Mouse (Mus musculus) neural tube, embryonic 10.5 days (tissue): ENCODE data around the gene Slc4a5.

Source experiments
- DNase-seq: peaks from one replicate; pipeline ENCODE4 v3.0.0-alpha.2; 2017; ENCODE audit warnings: low spot score; ENCODE audit errors: extremely low spot score

Gene Slc4a5

DNA sequence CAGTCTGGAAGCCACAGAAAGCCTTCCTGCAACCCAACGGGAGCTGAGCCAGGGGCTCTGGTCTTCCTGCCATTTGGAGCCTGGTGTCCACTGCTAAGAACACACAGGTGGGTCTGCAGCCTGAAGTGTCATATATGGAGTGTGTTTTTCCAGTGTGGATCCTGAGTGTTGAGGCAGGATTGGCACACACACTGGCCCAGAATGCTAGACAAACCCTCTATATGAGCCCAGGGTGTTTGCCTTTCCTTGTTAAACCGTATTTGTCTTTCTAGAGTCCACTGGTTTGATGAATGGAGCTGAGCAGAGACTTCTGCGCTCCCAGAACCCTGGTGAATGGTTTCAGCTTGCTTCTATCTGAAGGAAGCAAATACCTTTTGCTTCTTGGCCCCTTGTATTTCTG lies at the start of gene Slc4a5:
Slc4a5 (plus strand) TSS at position 15 of the 400 bp plus-strand sequence.
- DNase-seq: no peak

DNA sequence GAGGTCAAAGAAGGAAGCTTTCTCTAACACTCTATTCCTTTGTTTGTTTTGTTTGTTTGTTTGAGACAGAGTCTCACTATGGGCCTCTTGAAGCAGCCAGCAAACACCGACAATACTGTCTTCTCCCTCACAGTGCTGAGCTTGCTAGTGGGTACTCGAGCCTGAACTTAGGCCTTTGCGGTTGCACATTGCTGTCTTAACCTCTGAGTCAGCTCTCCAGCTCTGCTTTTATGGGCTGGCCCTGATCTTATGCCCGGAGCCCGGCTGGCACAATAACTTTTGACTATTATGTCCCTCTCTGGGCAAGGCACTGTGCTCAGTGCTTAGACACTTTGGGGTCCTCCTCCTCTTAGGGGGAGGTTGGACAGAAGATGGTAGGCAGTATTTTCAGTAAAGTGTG lies 49.8 kb upstream of the Slc4a5 start:
- no peak for DNase-seq

DNA sequence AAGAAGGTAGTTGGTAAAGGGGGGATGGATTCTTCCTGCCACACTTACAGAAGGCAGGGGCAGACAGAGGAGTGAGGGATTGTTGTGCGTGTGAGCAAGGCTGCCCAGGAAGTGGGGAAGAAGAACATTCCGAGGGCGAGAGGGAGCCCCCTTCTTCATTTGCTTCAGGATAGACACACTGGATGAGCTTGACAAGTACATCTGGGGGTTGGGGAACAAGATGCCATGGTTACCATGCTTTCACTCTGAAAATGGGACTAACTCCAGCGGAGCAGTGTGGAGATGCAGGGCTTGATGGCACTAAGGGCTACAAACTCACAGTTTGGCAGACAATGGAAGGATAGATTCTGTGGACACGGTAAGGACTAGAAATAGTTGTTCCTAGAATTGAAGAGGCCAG lies 48.6 kb upstream of the Slc4a5 start:
- DNase-seq: no peak

DNA sequence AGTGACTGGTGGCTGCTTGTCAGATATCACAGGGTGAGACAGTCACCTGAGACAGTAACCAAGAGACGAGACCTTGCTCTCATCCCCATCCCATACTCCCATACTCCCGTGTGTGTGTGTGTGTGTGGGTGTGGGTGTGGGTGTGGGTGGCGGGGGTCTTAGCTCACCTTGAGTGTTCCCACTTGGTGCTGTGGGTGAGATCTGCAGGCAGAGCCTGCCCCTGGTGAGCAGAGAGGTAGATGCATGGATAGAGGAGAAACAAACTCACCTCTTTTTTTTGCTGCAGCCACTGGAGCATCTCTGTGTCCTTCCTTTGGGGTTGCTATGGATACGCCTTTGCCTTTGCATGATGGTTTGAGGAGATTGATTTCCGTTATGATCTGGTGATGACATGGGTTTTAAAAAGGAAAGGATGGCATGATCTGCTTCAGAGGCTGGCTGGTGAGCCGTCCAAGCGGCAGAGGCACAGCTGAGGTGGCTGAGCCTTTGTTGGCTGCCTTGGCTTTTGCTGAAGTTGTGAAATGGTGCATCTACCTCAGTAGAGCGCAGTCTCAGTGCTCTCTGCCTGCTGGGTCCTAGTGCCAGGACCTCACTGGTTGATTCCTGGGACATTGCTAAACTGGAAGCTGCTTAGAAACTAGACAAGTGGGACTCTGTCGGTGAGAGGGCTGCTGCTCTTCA lies 47.2 kb upstream of the Slc4a5 start:
- no peak for DNase-seq

DNA sequence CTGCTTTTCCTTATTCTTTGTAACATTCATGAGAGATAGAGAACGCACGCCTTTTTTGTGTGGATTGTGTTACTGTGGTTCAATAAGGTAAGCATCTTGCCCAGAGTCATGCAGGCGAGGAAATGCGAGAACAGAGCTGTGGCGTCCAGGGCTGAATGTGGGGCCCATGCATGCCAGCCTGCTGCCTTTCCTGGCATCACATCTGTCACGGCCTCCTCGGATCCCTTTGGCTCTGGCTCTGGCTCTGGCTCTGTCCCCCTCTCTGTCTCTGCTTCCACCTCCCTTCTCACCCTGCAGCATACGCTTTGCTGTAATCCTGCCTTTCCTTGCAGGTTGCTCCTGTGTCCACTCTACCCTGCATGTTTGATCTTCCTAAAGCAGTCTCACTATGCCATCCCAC lies 43.6 kb upstream of the Slc4a5 start:
- DNase-seq: no peak

DNA sequence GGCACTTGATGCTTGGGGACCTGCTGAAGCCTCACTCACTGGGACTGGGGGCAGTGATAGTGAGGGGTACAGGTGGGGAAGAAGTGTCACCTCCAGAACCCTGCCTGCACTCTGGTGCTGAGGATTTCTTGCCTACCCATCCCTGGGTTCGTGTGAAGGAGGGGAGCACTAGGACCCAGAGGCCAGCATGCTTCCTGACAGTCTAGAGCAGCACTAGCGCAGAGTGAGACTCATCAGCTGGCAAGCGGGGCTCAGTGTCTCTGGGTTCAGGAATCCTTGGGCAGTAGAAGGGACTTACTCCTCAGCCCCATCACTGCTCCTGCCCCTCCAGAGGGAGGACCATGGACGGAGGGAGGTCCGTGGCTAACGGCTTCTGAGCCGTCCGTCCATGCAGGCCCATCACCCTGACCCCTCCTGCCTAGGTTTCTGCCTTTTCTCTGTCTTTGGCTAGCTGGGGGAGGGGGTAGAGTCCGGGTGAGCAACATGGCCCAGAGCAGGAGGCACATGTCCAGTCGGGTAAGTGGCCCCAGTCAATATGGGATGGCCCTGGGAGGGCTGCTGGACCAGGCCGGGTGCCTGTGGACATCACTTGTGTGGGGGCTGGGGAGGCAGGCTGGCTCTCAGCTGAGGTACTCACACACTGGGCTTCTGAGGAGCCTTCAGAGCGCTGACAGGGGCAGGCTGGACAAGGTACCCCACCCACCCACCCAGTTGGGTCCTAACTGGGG lies 40.1 kb upstream of the Slc4a5 start:
- DNase-seq: peak; percentile 36

DNA sequence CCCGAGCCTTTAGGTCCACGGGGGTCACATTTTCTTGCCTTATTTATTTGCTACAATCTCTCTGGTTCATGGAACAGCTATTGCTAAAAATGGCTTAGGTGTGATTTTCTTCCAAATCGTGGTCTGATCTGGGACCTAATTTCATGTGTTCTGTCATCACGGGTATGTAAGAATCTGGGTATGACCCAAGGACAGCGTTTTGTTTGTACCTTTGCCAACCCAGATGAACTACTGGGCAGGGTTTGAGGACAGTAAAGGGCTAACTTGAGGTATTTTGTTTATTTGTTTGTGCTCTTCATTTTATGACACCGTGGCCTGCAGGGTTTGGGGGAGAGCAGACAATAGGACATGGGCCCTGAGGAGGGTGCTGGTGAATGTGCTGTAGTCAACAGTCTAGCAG lies 39.0 kb upstream of the Slc4a5 start:
- DNase-seq: no peak

DNA sequence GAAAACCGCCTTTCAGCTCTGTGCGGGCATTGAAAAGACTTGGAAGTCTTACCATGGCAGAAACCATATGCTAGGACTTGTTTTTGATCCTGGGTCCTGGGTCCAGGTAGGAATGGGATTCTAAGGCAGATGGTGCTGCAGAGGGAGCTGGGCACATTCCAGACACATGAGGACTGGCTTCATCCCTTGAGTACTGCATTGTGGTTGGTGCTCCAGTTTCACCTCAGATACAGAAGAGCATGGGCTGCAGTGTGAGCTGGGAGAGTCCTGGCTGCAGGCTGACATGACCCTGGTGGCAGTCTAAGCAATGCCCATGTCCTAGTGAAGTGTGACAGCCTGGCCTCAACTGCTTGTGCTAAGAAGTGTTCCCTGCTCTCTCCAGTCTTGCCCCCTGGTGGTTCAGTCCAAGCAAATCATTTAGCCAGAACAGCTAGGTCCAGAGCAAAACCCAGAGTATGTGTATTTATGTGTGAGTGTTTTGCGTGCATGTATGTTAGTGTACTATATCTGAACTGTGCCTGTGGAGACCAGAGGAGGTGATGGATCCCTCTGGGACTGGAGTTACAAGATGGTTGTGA lies 34.7 kb upstream of the Slc4a5 start:
- DNase-seq: no peak

DNA sequence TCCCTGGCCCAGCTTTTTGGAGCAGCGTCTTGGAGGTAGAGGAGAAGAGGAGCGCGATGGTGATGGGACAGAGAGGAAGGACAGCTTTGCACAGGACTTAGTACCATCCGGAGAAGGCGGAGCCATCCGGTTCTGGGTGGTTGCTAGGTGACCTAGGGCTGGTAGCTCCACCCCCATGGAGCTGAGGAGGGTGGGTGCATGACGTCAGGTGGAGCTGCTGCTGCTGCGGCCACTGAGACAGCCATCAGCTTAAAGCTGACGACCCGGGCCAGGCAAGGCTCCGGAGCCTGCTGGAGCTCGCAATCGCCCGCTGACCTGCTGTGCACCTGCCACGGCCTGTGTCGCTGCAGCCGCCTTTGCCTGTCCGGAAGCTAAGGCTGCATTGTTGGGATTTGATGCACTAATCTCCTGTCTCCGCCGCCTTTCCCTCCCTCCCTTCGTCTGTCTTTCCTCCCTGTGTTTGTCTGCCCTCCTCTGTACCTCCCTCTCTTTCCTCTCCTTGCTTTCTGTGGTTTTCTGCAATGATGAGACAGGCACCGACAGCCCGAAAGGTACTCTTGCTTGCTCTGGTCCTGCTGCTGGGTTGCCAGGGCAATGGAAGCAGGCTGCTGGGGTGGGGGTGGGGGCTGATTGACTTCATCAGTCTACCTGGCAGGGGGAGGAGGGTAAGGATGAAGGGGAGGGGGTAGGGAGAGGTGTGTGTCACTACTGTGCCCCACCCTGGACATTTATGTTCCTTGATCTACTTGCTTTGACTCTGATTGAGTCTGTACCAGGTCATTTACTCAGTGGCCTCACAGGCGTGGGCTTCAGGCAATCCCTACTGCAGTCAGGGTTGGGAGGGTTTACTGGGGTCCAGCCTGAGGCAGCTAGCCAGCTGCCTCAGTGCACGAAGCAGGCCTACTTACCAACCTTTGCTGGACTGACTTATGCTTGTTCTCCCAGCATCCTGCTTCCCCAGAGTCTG lies 33.5 kb upstream of the Slc4a5 start:
- peak; percentile 63 for DNase-seq

DNA sequence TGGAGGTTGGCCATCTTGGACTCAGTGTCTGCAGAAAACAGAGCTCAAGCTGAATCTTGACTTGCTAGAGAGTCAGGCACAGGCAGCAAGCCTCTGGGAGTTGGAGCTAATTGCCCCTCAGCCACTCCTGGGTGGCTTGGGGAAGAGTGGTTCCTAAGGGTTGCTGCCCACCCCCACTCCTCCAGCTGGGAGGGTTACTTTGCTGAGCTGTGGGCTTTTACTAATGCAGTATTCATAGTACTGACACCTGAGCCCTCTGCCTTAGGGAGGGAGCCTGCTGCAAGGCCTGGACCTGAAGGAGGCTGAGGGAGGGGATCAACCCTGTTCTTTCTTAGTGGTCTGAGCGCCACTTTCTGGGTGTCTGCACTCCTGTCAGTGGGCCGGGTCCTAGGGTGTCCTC lies 32.7 kb upstream of the Slc4a5 start:
- DNase-seq: no peak

DNA sequence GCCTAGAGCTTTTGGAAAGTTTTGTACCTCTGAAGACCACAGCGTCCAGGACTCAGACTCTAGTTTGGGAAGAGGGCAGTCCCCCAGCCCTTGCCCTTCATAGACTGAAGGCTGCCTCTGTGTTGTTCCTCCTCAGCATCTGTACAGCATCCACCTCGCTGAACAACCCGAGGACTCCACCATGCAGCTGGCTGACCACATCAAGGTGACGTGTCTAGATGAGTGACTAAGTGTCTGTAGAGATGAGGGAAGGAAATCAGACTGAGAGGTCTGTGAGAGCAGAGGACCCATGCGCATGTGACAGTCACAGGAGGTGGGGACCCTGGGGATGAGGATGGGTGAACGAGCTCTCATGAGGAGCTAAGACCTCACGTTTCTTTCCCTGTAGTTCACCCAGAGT lies 26.1 kb upstream of the Slc4a5 start:
- no peak for DNase-seq

DNA sequence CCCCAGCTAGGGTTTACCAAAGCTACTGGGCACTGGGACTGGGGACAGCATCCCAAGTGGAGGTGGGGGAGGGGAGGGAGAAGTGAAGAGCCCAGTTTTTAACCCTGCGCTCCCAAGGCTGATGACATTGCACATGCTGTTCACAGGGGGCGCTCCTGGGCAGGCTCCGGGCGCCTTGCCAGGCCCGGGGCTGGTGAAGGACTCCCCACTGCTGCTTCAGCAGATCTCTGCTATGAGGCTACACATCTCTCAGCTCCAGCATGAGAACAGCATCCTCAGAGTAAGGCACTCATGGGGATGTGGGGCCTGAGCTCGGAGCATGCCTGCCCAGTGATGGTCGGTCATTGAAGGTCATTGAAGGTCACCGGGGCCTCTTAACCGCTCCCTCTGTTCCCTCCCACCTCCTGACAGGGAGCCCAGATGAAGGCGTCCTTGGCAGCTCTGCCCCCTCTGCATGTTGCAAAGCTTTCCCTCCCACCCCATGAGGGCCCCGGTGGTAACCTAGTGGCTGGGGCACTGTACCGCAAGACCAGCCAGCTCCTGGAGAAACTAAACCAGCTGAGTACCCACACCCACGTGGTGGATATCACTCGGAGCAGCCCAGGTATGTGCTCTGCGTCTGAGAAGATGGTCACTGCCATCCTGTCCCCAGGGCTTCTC lies 22.2 kb upstream of the Slc4a5 start:
- DNase-seq: no peak

DNA sequence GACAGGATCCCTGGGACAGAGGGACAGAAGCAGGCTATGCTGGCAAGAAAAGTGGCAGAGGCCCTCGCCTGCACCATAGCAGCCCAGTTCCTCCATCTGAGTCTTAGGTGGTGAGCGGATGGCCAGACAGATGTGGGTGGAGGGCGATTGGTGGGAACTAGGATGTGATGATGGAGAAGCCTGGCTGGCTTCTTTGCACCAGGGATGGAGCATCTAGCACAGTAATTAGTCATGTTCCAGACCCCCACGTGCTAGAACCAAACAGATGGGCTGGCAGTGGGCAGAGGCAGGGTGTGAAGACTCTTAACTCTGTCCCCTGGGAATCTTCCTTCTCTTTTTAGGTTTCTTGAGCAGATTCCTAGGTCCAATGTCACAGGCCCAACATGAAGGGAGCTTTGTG lies 16.3 kb upstream of the Slc4a5 start:
- no peak for DNase-seq

DNA sequence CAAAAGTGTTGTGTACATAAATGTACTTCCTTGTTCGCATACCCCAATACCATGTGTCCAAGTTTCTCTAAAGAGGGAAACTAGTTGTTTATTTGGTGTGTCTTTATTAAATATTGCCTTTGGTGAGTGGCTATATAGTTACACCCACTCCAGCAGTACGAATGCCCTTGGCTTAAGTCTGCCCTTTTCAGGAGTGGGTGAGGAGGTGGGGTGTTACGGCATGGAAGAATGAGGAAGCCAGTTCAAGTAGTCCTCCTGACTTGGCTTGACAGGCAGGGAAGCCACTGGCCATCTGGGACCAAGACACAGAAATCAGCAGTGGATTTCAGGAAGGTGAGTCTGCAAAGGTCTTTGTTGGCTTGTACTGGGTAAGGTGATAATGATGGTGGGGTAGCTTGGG lies 13.8 kb upstream of the Slc4a5 start:
- DNase-seq: no peak

DNA sequence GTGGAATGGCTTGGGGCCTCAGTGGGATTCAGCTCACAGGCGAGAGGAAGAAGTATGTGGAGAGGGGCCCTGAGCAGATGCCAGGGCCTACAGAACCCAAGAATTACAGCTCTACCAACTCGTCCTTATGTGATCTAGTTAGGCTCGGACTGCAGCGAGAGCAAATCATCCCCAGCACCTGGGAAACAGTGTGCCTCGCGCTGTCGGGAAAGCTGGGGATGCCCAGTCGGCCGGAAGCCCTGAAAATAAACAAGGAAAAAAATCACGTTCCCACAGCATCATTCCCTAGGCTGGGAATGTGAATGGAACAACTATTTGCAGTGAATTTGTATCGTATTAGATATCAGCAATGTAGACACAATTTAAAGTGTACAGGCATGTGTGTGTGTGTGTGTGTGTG lies 13.3 kb upstream of the Slc4a5 start:
- DNase-seq: no peak

DNA sequence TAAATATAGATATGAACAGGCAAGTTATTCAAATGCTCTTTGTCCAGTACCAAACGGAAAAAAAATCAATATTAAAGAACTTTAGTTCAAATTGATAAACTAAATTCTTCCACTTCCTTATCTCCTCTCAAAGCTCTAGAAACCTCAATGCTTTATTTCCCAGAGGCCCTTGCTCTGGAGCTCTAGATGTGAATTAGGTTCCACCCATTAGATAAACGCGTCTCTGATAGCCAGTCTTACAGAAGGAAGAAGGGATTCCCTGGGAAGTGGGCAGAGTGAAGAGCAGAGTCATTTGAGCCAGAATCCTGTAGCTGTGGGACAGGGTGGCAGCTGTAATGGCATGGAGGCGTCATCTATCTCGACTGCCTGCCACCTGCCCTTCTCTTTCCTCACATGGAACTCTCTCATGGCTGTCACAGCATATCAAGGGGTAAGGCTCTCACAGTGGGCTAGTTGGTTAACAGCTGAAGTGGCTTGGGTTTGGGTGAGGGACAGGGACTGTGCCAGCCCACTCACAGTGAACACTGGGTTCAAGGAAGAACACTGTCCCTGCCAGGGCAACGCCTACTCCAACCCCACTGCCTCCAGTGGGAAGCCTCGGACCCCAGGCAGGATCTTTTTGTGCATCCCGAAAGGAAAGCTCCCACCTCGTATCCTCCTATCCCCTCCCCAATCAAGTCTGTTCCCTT lies 12.1 kb upstream of the Slc4a5 start:
- DNase-seq: no peak

DNA sequence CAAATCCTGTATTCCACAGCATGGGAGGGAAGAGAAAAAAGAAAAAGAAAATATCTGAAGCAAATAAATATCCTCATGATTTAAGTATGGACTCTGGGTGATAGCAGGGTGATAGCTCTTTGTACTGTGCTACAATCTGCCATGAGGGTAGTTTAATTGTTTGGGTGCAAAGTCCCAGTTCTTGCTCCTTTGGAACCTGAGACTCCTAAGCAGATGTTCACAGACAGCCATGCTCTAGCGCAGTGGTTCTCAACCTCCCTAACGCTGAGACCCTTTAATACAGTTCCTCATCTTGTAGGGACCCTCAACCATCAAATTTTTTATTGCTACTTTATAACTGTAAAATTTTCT lies 11.6 kb upstream of the Slc4a5 start:
- DNase-seq: no peak

DNA sequence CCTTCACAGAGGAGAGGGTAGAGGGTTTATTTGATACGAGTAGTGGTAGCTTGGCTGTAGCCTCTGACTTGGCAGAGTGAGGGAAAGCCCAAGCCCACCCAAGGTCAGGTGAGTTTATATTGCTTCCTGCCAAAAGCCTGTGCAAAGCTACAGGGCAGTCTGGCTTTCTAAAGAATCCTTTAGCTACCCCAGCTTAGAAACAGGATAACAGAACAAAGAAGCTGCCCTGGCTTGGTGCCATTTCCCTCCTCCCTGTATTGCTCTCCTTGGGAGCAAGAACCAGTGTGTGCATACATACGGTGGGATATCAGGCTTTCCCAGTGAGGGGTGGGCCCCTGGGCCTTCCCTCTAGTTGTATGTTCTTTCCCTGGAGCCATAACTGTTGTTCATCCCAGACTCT lies 9.1 kb upstream of the Slc4a5 start:
- no peak for DNase-seq

DNA sequence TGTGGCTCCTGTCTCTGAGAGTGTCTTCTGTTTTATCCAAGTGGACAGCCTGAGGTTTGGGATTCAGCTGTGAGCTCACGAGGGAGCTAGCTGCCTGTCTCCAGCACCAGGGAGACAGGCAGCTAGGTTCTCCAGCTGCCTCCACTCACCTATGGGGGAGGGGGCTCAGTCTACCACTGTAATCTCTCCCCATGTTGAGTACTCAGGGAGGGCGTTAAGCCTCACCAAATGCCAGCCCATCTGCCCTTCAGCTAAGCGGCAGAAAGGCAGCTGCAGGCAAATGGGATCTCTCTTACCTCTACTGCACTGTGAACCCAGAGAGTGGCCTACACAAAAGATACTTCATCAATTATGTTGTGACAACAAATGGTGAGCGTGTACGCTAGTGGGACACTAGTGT lies 8.1 kb upstream of the Slc4a5 start:
- no peak for DNase-seq

DNA sequence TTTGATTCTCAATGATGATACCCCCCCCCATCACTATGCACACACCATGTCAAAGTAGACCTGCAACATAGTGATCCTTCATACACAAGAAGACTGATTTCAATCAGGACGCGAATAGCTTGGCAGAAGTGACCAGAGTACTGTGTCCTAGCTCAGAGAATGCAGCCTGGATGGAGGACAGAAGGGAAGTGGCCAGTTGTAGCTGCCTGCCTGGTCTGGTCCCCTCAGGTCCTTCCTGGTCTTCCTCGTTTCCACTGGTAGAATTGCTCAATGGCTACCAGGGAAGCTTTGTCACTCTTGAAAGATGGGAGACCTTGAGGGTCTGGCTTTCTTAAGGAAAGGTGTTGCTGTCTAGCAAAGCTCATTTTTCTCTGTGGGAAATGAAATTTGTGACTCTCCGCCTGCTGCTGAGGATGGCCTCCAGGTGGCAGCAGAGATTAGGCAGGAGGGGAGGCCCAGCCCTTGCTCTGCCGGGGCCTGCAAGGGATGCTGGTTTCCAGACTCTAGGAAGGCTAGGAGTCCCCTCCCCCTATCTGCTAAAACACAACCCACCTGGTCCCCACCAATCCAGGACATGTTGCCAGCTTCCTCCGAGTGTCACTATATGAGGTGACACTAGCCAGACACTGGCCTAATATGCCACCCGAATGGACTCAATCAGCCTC lies 4.5 kb upstream of the Slc4a5 start:
- DNase-seq: peak; percentile 69
